Mouse (Mus musculus) lung, postnatal 0 days (tissue): ENCODE results near the gene Slc34a3.
"Not testable (repeated sequence)": the region's sequence is repeated elsewhere in the genome, so short reads cannot be mapped to it uniquely, and the experiment has no call there.

Source experiments
- CTCF ChIP-seq: IDR thresholded peaks from 2 replicates; pipeline ENCODE4 v1.5.1; 2016; ENCODE audit warnings: antibody characterized with exemption, mild to moderate bottlenecking
- EP300 ChIP-seq: IDR thresholded peaks from 2 replicates; pipeline ENCODE4 v1.6.1; 2016; ENCODE audit warnings: antibody characterized with exemption, mild to moderate bottlenecking, control low read depth

- peak; percentile 61 for TF ChIP-seq CTCF
- TF ChIP-seq EP300: not testable (repeated sequence)
Measured at GRCm38 (mm10) chr2:25256443-25257109, 22.4 kb upstream of the Slc34a3 start.
